Mouse (Mus musculus) heart, embryonic 12.5 days (tissue): ENCODE measurements at regions not wholly inside any gene's neighbourhood (a gene's known extent, or its start where the extent isn't known, plus 50 kb on each side); places are given as distances from the start of the nearest gene placed in this dataset.

Experiments
- ATAC-seq: fragments of 200-750 bp; cut with Nextera tagmentation; 2 replicates; pipeline ENCODE4 v1.8.0; 2017; ENCODE audit warnings: moderate TSS enrichment, moderate library complexity; ENCODE audit not compliant: insufficient number of reproducible peaks, low FRiP score
- H3K27ac ChIP-seq: fragments of 300-500 bp; sonication (generic); 2 replicates; pipeline ENCODE4 v1.5.1; 2016; ENCODE audit warnings: mild to moderate bottlenecking, moderate library complexity; ENCODE audit not compliant: poor library complexity, severe bottlenecking
- H3K27me3 ChIP-seq: fragments of 300-500 bp; sonication (generic); replicated peaks from 2 replicates; pipeline ENCODE4 v1.6.1; 2016; ENCODE audit warnings: mild to moderate bottlenecking, moderate library complexity
- H3K36me3 ChIP-seq: fragments of 300-500 bp; sonication (generic); 2 replicates; pipeline ENCODE4 v1.6.1; 2016; ENCODE audit warnings: mild to moderate bottlenecking, moderate library complexity
- H3K4me1 ChIP-seq: fragments of 300-500 bp; sonication (generic); replicated peaks from 2 replicates; pipeline ENCODE4 v1.6.1; 2016; ENCODE audit warnings: mild to moderate bottlenecking
- H3K4me2 ChIP-seq: fragments of 300-500 bp; sonication (generic); 2 replicates; pipeline ENCODE4 v1.6.1; 2016; ENCODE audit warnings: mild to moderate bottlenecking, moderate library complexity
- H3K4me3 ChIP-seq: fragments of 300-500 bp; sonication (generic); 2 replicates; pipeline ENCODE4 v1.5.1; 2016; ENCODE audit warnings: mild to moderate bottlenecking
- H3K9ac ChIP-seq: fragments of 300-500 bp; sonication (generic); 2 replicates; pipeline ENCODE4 v1.6.1; 2016; ENCODE audit warnings: mild to moderate bottlenecking, moderate library complexity
- H3K9me3 ChIP-seq: fragments of 300-500 bp; sonication (generic); replicated peaks from 2 replicates; pipeline ENCODE4 v1.6.1; 2016; ENCODE audit warnings: mild to moderate bottlenecking, moderate library complexity
- WGBS: fragments of 180-500 bp; shearing (Covaris S2); methylation state at CpG from one replicate; pipeline ENCODE4 v1.1.7; 2016; 5-methylcytosine and 5-hydroxymethylcytosine counted together

GRCm38 (mm10) chr17:44336842-44337241 is 148.5 kb downstream of the Clic5 start:
- no peak overlapping the region for H3K27ac ChIP-seq
- H3K9me3 ChIP-seq, result no peaks in the 10 kb centered on the region
- no peaks in the 10 kb centered on the region for H3K4me1 ChIP-seq
- no peak for ATAC-seq
- no peaks in the 10 kb centered on the region for H3K36me3 ChIP-seq
- H3K27me3 ChIP-seq, result peaks cover 4% of the 10 kb centered on the region
- H3K9ac ChIP-seq, result no peak overlapping the region
- H3K4me3 ChIP-seq, result no peak overlapping the region
- 49% methylated on average over 6 of the region's 6 CpGs for WGBS
- no peak overlapping the region for H3K4me2 ChIP-seq

GRCm38 (mm10) chr17:44337253-44337652 is 148.9 kb downstream of the Clic5 start:
- no peak overlapping the region for H3K27ac ChIP-seq
- H3K4me3 ChIP-seq, result no peak overlapping the region
- H3K4me2 ChIP-seq, result no peak overlapping the region
- ATAC-seq, result no peak
- peaks cover 4% of the 10 kb centered on the region for H3K27me3 ChIP-seq
- 91% methylated on average over 5 of the region's 5 CpGs for WGBS
- no peaks in the 10 kb centered on the region for H3K36me3 ChIP-seq
- no peaks in the 10 kb centered on the region for H3K4me1 ChIP-seq
- no peak overlapping the region for H3K9ac ChIP-seq
- H3K9me3 ChIP-seq, result no peaks in the 10 kb centered on the region

- Histone ChIP-seq H3K27ac (no peak overlapping the region), H3K27me3 (peaks cover 7% of the 10 kb centered on the region), H3K4me1 (0 out of 2 replicates have a peak, but pooled peaks cover 5% of the 10 kb centered on the region), H3K4me3 (no peak overlapping the region), H3K36me3 (no peaks in the 10 kb centered on the region), H3K9ac (no peak overlapping the region), H3K4me2 (no peak overlapping the region), H3K9me3 (no peaks in the 10 kb centered on the region)
- WGBS, result 86% methylated on average over 2 of the region's 2 CpGs
- no peak for ATAC-seq
Measured at GRCm38 (mm10) chr17:44344542-44344941, 156.2 kb downstream of the Clic5 start.

GRCm38 (mm10) chr17:44345374-44345773 is 157.0 kb downstream of the Clic5 start:
- Histone ChIP-seq H3K36me3 (no peaks in the 10 kb centered on the region), H3K4me2 (no peak overlapping the region), H3K9me3 (no peaks in the 10 kb centered on the region), H3K27me3 (peaks cover 7% of the 10 kb centered on the region), H3K9ac (no peak overlapping the region), H3K27ac (no peak overlapping the region), H3K4me1 (0 out of 2 replicates have a peak, but pooled peaks cover 5% of the 10 kb centered on the region), H3K4me3 (no peak overlapping the region)
- ATAC-seq, result no peak
- 85% methylated on average over 2 of the region's 2 CpGs for WGBS

- Histone ChIP-seq H3K9ac (no peak overlapping the region), H3K27me3 (peaks cover 3% of the 10 kb centered on the region; the same call in 1 of the 2 replicates), H3K9me3 (no peaks in the 10 kb centered on the region), H3K27ac (no peak overlapping the region), H3K4me2 (peak overlapping the region; percentile 50), H3K4me1 (0 out of 2 replicates have a peak, but pooled peaks cover 5% of the 10 kb centered on the region), H3K4me3 (no peak overlapping the region), H3K36me3 (no peaks in the 10 kb centered on the region)
- ATAC-seq, result no peak
- WGBS, result 55% methylated on average over 20 of the region's 20 CpGs
Measured at GRCm38 (mm10) chr17:44350201-44350948, 162.0 kb downstream of the Clic5 start.

GRCm38 (mm10) chr17:44350949-44351244 is 162.5 kb downstream of the Clic5 start:
- Histone ChIP-seq H3K4me1 (0 out of 2 replicates have a peak, but pooled peaks cover 5% of the 10 kb centered on the region), H3K27me3 (peaks cover 3% of the 10 kb centered on the region; the same call in 1 of the 2 replicates), H3K27ac (no peak overlapping the region), H3K9ac (no peak overlapping the region), H3K9me3 (no peaks in the 10 kb centered on the region), H3K4me3 (no peak overlapping the region), H3K36me3 (no peaks in the 10 kb centered on the region), H3K4me2 (no peak overlapping the region; the same call in 1 of the 2 replicates)
- 85% methylated on average over 4 of the region's 4 CpGs for WGBS
- ATAC-seq, result no peak

- Histone ChIP-seq H3K9ac (no peak overlapping the region), H3K27me3 (peaks cover 3% of the 10 kb centered on the region; the same call in 1 of the 2 replicates), H3K9me3 (no peaks in the 10 kb centered on the region), H3K4me3 (no peak overlapping the region), H3K36me3 (no peaks in the 10 kb centered on the region), H3K4me1 (0 out of 2 replicates have a peak, but pooled peaks cover 5% of the 10 kb centered on the region), H3K27ac (no peak overlapping the region), H3K4me2 (no peak overlapping the region)
- ATAC-seq, result no peak
- 78% methylated on average over 13 of the region's 13 CpGs for WGBS
Measured at GRCm38 (mm10) chr17:44351499-44352117, 163.2 kb downstream of the Clic5 start.

- ATAC-seq, result no peak
- 88% methylated on average over 13 of the region's 13 CpGs for WGBS
- H3K4me3 ChIP-seq, result no peak overlapping the region
Measured at GRCm38 (mm10) chr17:44352142-44352541, 163.8 kb downstream of the Clic5 start.

GRCm38 (mm10) chr17:44363111-44363510 is 174.7 kb downstream of the Clic5 start:
- Histone ChIP-seq H3K4me1 (0 out of 2 replicates have a peak, but pooled peaks cover 7% of the 10 kb centered on the region), H3K9ac (no peak overlapping the region), H3K4me2 (no peak overlapping the region), H3K36me3 (no peaks in the 10 kb centered on the region), H3K27ac (no peak overlapping the region), H3K4me3 (no peak overlapping the region), H3K9me3 (0 out of 2 replicates have a peak, but pooled peaks cover 1% of the 10 kb centered on the region), H3K27me3 (no peaks in the 10 kb centered on the region)
- WGBS, result 82% methylated on average over 4 of the region's 4 CpGs
- ATAC-seq, result no peak

More at GRCm38 (mm10) chr17:44352142-44352541, 163.8 kb downstream of the Clic5 start:
- no peak overlapping the region for H3K9ac ChIP-seq
- H3K4me2 ChIP-seq, result no peak overlapping the region
- H3K4me1 ChIP-seq, result 0 out of 2 replicates have a peak, but pooled peaks cover 5% of the 10 kb centered on the region
- 0 out of 2 replicates have a peak, but pooled peaks cover under 1% of the 10 kb centered on the region for H3K9me3 ChIP-seq
- no peak overlapping the region for H3K27ac ChIP-seq
- H3K27me3 ChIP-seq, result peaks cover 3% of the 10 kb centered on the region; the same call in 1 of the 2 replicates
- H3K36me3 ChIP-seq, result no peaks in the 10 kb centered on the region

- no peak overlapping the region for H3K4me3 ChIP-seq
- H3K27me3 ChIP-seq, result no peaks in the 10 kb centered on the region
- H3K4me1 ChIP-seq, result 0 out of 2 replicates have a peak, but pooled peaks cover 7% of the 10 kb centered on the region
- WGBS, result 87% methylated on average over 6 of the region's 6 CpGs
- H3K4me2 ChIP-seq, result no peak overlapping the region
- no peaks in the 10 kb centered on the region for H3K36me3 ChIP-seq
- H3K9ac ChIP-seq, result no peak overlapping the region
- no peak overlapping the region for H3K27ac ChIP-seq
- 0 out of 2 replicates have a peak, but pooled peaks cover 2% of the 10 kb centered on the region for H3K9me3 ChIP-seq
- ATAC-seq, result no peak
Measured at GRCm38 (mm10) chr17:44364494-44364893, 176.1 kb downstream of the Clic5 start.

- Histone ChIP-seq H3K36me3 (no peaks in the 10 kb centered on the region), H3K27ac (no peak overlapping the region), H3K9me3 (peaks cover 11% of the 10 kb centered on the region; the same call in 1 of the 2 replicates), H3K27me3 (no peaks in the 10 kb centered on the region), H3K4me3 (no peak overlapping the region), H3K4me1 (peaks cover 10% of the 10 kb centered on the region), H3K9ac (no peak overlapping the region), H3K4me2 (no peak overlapping the region)
- no peak for ATAC-seq
- 79% methylated on average over 8 of the region's 8 CpGs for WGBS
Measured at GRCm38 (mm10) chr17:44366438-44366837, 178.1 kb downstream of the Clic5 start.
